Mouse (Mus musculus): ENCODE results near the gene Eno2.
"Not testable (repeated sequence)": the region's sequence is repeated elsewhere in the genome, so short reads cannot be mapped to it uniquely, and the experiment has no call there.

Eno2 gene

GRCm38 (mm10) chr6:124805341-124806321, 36.2 kb upstream of the Eno2 start:
- peak; percentile 93 for DNase-seq

GRCm38 (mm10) chr6:124804341-124804740, 34.9 kb upstream of the Eno2 start:
- DNase-seq, result no peak

DNA sequence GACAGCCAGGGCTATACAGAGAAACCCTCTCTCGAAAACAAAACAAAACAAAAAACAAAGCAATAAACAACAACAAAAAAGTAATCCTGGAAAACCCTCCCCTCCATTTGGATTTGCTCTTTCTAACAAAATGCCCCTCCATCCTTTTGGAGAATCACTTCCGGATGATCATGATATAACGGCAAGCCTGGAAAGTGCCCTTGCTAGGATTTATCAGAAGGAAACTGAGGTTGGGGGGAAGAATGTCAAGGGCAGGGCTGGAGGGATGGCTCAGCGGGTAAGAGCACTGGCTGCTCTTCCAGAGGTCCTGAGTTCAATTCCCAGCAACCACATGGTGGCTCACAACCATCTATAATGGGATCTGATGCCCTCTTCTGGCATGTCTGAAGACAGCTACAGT, 34.2 kb upstream of the Eno2 start:
- DNase-seq, result not testable (repeated sequence)

- no peak for DNase-seq
These were observed 33.6 kb upstream of the Eno2 start for GRCm38 (mm10) chr6:124803061-124803460.

DNA sequence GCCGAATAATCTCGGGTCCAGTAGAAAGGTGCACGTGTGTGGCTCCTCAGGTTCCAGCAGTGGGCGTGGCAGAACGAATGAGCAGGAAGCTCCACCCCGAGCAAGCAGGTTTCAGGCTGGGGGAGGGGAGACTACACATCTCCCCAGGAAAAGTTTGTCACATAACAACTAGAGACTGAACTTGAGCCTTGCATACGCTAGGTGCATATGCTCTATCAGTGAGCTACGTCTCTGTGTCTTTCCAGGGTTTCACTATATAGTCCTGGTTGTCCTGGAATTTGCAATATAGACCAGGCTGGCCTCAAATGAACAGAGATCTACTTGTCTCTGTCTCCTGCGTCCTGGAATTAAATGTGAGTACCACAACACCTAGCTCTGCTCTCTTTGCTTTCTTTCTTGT, 32.9 kb upstream of the Eno2 start:
- DNase-seq, result not testable (repeated sequence)

GRCm38 (mm10) chr6:124796200-124796599, 26.7 kb upstream of the Eno2 start:
- DNase-seq, result no peak

DNA sequence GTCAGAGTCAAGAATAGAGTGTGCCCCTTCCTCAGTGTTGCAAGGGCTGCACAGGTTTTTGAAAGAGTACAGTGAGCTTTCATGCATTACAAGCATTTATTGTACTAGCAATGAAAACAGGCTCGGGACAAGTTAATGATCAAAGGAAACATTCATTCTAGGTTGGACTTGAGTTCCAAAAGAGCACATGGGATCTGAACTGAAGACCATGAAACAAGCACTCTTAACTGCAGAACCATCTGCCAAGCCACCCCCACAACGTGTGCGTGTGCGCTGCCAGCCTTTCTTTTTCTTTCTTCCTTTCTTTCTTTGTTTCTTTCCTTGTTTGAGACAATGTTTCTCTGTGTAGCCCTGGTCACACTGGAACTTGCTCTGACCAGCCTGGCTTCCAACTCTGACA, 26.3 kb upstream of the Eno2 start:
- DNase-seq, result no peak

GRCm38 (mm10) chr6:124791911-124792310, 22.4 kb upstream of the Eno2 start:
- no peak for DNase-seq

DNA sequence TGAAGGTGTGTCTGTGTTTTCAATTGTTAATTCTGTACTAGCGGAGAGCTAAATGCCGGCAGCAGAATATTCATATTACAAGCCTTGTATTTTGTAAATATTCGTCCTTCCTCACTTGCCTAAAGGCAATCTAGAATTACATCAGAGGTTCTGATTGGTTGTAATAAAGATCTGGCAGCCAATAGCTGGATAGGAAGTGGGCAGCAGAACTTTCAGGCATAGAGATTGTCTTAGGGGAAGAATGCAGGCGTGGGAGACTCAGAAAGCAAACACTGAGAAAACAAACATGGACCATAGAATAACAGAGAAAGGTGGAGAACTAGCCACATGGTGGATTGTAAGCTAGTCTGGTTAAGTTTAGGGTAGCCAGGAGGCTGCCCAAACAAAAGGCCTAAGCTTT, 20.6 kb upstream of the Eno2 start:
- DNase-seq, result no peak

GRCm38 (mm10) chr6:124789519-124789918, 20.0 kb upstream of the Eno2 start:
- no peak for DNase-seq

GRCm38 (mm10) chr6:124787722-124788121, 18.2 kb upstream of the Eno2 start:
- DNase-seq, result no peak

- peak; percentile 95 for DNase-seq
These were observed 17.4 kb upstream of the Eno2 start for GRCm38 (mm10) chr6:124786756-124787420.

DNA sequence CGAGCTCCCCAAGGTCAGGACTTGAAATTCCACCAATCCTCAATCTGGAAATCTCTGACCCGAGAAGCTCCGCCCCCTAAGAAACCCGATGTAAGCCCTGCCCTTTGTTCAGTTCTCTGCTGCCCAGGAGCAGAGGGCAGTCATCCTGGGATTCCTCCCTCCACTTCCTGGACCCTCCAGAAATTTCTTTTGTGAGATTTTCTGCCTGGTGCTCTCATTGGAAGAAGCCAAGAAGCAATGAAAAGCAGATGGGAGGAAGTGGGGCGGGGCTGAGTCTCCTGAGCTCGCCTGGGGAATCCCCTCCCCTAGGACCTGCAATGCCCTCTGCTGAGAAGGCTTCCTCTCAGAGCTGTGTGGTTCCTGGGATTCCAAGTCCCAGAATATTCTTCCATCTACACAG, 13.0 kb upstream of the Eno2 start:
- DNase-seq, result no peak

GRCm38 (mm10) chr6:124780917-124781316, 11.4 kb upstream of the Eno2 start:
- no peak for DNase-seq

DNA sequence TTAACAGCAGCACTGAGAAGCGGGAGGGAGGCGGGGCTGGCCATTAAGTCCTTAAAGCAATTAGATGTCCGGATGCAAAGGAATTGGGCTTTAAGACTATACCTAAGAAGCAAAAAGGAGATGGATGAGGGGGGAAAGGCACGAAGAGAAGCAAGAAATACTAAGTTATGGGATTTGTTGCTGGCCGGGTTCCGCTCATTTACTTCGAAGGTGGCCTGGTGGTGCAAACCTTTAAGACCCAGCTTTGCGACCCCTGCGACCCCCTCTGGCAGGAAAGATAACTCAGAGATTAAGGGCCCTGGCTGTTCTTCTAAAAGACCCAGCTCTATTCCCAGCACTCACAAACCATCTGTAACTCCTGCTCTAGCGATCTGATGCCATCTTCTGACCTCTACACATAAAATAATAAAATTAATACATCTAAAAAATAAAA, 10.5 kb upstream of the Eno2 start:
- DNase-seq, result no peak

- DNase-seq, result no peak
These were observed 9.9 kb upstream of the Eno2 start, which contains the start of gene Lrrc23 for GRCm38 (mm10) chr6:124779222-124779983. TSS of gene Lrrc23 (minus strand) at chr6:124779727.

DNA sequence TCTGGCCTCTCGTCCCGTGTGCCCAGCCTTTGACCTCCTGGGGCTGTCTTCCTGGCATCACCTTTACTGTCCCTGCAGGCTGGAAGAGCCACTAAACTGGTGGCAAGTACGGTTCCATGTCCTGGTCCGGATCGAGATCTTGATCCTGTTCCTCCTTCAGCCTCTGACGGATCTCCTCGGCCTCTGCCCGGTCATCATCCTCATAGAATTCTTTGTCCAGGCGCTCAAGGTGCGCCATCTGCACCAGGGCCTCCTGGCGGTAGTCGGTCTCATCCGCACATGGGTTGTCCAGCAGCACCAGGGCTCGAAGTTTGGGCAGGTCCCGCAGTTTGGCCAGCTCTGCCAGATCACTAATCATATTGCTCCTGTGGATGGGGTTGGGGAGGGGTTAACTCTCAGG, 1.0 kb upstream of the Eno2 start:
- DNase-seq, result no peak

- no peak for DNase-seq
These were observed 540 bp upstream of the Eno2 start for GRCm38 (mm10) chr6:124770013-124770412.

DNA sequence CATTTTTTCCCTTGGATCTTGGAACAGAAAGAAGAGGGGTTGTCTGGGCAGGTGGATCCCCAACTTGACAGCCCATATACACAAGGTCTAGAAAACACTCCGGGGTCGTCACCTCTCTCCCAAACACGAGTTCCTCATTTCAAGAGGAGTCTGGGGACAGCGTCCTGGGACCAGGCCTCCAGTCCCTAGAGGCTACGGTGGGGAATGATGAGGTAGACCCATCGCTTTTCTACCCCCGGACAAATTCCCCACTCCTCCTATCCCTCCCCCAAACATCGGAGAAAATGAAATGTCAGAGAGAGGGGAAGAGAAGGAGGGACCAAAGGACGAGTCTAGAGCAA, 799 bp downstream of the Eno2 start:
- no peak for DNase-seq

DNA sequence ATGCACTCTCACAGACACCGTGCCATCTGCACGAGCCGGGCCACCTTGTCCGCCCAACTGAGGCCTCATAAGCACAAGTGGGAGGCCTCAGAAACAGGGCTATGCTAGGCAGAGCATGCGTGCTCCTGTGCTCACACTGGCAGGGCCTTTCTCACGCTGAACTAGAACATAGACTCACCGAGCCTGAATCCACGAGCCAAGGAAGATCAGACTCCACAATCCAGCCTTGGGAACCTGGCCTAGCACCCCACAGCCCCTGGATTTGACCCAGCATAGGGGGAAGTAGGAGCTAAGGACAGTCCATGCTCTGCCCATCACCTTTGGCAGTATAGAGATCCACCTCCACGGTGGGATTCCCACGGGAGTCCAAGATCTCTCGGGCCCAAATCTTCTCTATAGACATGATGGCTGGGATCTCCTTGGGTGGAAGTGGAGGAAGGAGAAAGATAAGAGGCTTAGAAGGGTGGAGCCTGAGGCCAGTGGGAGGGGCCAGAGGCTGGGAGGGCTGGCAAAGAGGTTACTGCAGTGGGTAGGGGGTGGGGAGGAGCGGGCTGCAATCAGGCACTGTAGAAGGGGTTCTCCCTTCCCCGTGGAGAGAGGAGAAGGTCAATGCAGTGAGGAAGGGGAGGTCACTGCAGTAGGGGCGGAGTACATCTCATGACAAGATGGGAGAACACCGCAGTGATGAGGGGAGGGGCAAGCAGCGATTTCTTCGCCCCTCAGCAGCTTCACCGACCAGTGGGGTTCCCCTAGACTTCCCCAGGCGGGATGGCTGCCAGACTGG, 1.4 kb downstream of the Eno2 start:
- peak; percentile 82 for DNase-seq

GRCm38 (mm10) chr6:124767536-124767919, 1.9 kb downstream of the Eno2 start:
- DNase-seq, result no peak

GRCm38 (mm10) chr6:124765951-124766350, 3.5 kb downstream of the Eno2 start:
- DNase-seq, result no peak

- DNase-seq, result peak; percentile 90
These were observed 10.2 kb downstream of the Eno2 start for GRCm38 (mm10) chr6:124759259-124759658.
